Mouse (Mus musculus) heart, postnatal 10 days (tissue): ENCODE results near the gene Brwd1. TPM values are rescaled to one million over a fixed set of nuclear protein-coding genes. Genes with fewer than 3 reads are reported as not detected.
"Not testable (repeated sequence)": the region's sequence is repeated elsewhere in the genome, so short reads cannot be mapped to it uniquely, and the experiment has no call there.

Source experiments
- DNase-seq, 2 experiments: peaks; one replicate each; pipeline ENCODE4 v3.0.0; 2021
- intact Hi-C: fragments of 180-260 bp; cut with DNase I; formaldehyde crosslinking; loops from one replicate; pipeline ENCODE4 v1.15.1; 2025
- total RNA-seq, 2 experiments: library from RNA; stranded (reverse); gene quantifications; 2 replicates each; pipeline ENCODE4 v1.2.3; 2021

Gene Brwd1
- total RNA-seq, 2 experiments from 2014 or later: 92.4 to 101 TPM

DNA sequence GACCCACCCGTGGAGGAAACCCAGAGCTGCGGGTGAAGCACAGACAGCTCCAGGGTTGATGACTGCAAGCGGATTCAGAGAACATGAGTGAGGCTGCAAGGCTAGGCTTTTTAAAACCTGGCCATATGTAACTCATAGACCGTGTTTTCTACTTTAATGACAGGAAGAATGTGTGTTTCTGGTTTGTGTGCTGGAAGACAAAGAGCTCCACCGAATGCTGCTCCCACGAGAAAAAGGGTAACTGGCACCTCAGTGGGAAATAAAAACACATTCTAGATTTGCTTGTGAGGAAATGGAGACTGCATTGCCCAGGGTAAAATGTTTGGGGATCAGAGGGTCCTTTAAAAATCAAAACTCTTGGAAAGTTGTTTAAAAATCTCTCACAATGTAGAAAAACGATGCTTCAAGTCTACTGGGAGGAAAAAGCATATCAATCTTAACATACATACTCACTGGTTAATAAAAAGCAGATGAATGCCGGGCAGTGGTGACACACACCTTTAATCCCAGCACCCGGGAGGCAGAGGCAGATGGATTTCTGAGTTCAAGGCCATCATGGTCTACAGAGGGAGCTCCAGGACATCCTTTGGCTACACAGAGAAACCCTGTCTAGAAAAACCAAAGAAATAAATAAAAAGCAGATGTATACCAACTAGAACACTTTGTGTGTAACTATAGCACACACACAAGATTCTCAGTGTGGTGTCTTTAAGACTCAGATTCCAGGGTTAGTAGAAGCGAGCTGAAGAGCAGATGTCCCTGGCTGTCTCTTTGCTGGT, 91.0 kb downstream of the Brwd1 start:
- intact Hi-C loops: no loop called here
- peak; percentile 13 to 21 for DNase-seq

GRCm38 (mm10) chr16:95990462-95991121, 91.7 kb downstream of the Brwd1 start, which contains the start of gene Psmg1:
Psmg1 (minus strand) TSS chr16:95990960.
- peak; percentile 98 to 99 for DNase-seq
- intact Hi-C loops: no loop called here

DNA sequence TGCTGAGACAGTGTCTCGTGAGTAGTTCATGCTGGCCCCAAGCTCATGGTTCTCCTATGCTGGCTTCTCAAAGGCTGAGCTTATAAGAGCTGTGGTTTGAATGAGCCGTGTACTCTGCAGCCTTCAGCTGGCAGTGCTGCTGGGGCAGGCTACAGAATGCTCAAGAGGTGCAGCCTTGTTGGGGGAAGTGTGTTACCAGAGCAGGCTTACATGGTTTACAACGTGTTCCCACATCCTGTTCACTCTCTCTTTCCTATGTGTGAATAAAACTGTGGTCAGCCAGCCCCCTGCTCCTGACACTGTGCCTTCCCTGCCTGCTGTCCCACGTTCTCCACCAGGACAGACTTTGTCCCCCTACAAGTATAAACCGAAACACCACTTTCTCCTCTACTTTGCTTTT, 97.4 kb downstream of the Brwd1 start:
- no peak for DNase-seq
- intact Hi-C loops: no loop called here

DNA sequence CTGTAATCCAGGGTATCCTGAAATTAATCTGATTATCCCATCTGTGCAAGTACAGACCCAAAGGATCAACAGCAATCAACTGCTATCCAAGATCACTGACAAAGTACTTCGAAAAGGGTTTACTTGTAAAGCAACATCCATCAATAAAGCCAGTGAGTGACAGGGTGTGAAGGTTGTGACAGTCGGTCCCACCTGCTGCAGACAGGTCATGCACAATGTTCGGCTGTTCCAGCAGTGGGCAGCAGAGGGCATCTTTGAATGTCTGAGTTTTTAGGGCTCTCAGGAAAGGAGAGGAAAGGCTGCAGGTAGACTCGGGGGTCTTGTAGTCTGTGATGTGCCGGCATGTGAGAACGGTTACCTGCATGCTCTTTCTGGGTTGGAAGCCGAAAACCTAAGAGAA, 98.7 kb downstream of the Brwd1 start:
- intact Hi-C loops: no loop called here
- peak in 1 of 2 experiments; percentile 12 for DNase-seq

- DNase-seq: no peak
Observed at GRCm38 (mm10) chr16:95970841-95971240, 111.5 kb downstream of the Brwd1 start.

DNA sequence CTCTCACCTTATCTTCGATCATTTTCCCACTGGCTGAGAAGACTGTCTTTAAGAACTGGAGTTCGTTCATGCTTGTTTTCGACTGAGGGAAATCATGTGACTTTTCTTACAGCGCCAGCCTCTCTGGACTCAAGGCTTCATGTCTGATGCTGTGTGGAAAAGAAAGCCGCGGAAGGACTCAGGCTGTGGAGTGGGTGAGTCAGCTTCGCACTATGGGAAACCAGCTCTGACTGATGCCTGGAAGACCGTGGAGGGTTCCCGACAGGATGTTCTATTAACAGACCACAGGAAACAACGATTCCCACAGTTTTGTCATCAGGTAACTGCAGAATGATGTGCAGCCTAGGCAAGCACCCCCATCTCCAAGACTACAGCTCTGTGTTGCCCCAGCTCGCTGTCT, 114.9 kb downstream of the Brwd1 start:
- DNase-seq: no peak
- intact Hi-C loops: loop anchor here (10.0 kb wide), 1 partner anchor 773 kb away; no protein-coding TSS in a partner anchor

More at GRCm38 (mm10) chr16:95970841-95971240, 111.5 kb downstream of the Brwd1 start:
- intact Hi-C loops: no loop called here

GRCm38 (mm10) chr16:95964427-95965023, 117.8 kb downstream of the Brwd1 start:
- intact Hi-C loops: loop anchor here (2.0 to 10.0 kb wide), 4 partner anchors 360 to 770 kb away; no protein-coding TSS in a partner anchor
- DNase-seq: peak; percentile 40 to 68

- not testable (repeated sequence) for DNase-seq
- intact Hi-C loops: loop anchor here (5.0 to 10.0 kb wide), 3 partner anchors 494 to 767 kb away; no protein-coding TSS in a partner anchor
Observed at GRCm38 (mm10) chr16:95961484-95961883, 120.8 kb downstream of the Brwd1 start.

GRCm38 (mm10) chr16:95960689-95961088, 121.6 kb downstream of the Brwd1 start:
- intact Hi-C loops: loop anchor here (5.0 to 10.0 kb wide), 3 partner anchors 493 to 766 kb away; no protein-coding TSS in a partner anchor
- not testable (repeated sequence) for DNase-seq

DNA sequence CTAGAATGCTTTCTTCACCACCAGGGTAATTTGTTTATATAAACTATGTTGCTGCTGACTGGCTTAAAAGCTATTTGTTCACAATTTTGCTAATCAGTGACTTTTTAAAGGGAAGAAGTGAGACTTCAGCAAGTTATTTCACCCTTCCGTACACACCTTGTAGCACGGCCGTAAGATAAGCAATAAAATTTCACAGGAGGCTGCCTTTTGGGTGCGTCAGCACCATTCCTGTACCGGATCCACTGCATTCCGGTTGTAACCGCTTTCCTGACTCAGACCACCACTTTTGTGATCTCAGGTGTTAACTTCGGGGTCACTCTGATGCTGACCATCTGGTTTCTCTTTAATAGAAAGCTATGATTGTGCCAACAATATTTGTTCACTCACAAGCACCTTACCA, 124.2 kb downstream of the Brwd1 start:
- no peak for DNase-seq
- intact Hi-C loops: no loop called here

DNA sequence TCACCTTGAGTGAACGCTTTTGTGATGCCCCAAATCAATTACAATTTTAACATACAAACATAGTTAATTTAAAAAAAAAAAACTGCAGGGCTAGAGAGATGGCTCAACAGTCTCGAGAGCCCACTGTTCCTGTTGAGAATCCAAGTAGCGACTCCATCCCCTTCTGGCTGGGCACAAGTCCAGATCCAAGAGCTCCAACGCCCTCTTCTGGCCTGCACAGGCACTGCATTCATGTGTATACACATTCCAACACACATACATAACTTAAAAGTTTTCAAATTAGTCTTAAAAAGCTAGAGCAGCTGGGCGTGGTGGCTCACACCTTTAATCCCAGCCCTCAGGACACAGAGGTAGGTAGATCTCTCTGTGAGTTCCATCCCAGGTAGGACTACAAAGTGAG, 125.7 kb downstream of the Brwd1 start:
- peak in 1 of 2 experiments; percentile 24 for DNase-seq
- intact Hi-C loops: no loop called here

- intact Hi-C loops: no loop called here
- no peak for DNase-seq
Observed at GRCm38 (mm10) chr16:95955716-95956346, 126.5 kb downstream of the Brwd1 start.

- intact Hi-C loops: no loop called here
- DNase-seq: no peak
Observed at GRCm38 (mm10) chr16:95954341-95954740, 128.0 kb downstream of the Brwd1 start.

- no peak for DNase-seq
- intact Hi-C loops: no loop called here
Observed at GRCm38 (mm10) chr16:95953159-95953650, 129.1 kb downstream of the Brwd1 start.

GRCm38 (mm10) chr16:95951471-95951870, 130.9 kb downstream of the Brwd1 start:
- no peak for DNase-seq
- intact Hi-C loops: no loop called here

GRCm38 (mm10) chr16:95945389-95946311, 136.7 kb downstream of the Brwd1 start:
- DNase-seq: peak; percentile 89 to 91
- intact Hi-C loops: loop anchor here (1.0 to 5.0 kb wide), 5 partner anchors 85 to 297 kb away; partner anchors contain the start of gene Ets2

- intact Hi-C loops: no loop called here
- DNase-seq: no peak
Observed at GRCm38 (mm10) chr16:95943186-95943585, 139.1 kb downstream of the Brwd1 start.
